Mouse (Mus musculus) Patski (cell line): Measurements from ENCODE around the gene Susd6. TPM values are rescaled to one million over a fixed set of nuclear protein-coding genes. Genes with fewer than 3 reads are reported as not detected.

Source experiments
- ATAC-seq: fragments of 100-300 bp; one replicate; pipeline ENCODE4 v1.8.0; 2021
- CTCF ChIA-PET: fragments of 350-600 bp; sonication (Branson Sonifier 250); formaldehyde crosslinking; loops from one replicate; lab custom pipeline; 2022; ENCODE audit warnings: inconsistent platforms; lab: Charles Lee
- POLR2A ChIA-PET: fragments of 350-600 bp; sonication (Branson Sonifier 250); formaldehyde crosslinking; loops from one replicate; lab custom pipeline; 2022; ENCODE audit warnings: antibody characterized with exemption, inconsistent platforms; lab: Charles Lee
- DNase-seq: peaks from one replicate; pipeline ENCODE4 v3.0.0-alpha.2; 2011; ENCODE audit warnings: low read depth, low spot score
- H3K27me3 ChIP-seq: fragments of 371-371 bp; one replicate; pipeline ENCODE4 v1.5.1; 2021
- CTCF ChIP-seq: fragments of 100-300 bp; IDR thresholded peaks from one replicate; pipeline ENCODE4 v1.5.1; 2021
- in situ Hi-C: fragments of 300-500 bp; cut with MboI; formaldehyde crosslinking; loops from 3 replicates; pipeline ENCODE4 v1.11.1; 2018; ENCODE audit warnings: low pct_unique_long_range_greater_than_20kb, mixed read lengths
- polyA plus RNA-seq: library from polyadenylated mRNA; unstranded; gene quantifications from one replicate; pipeline ENCODE4 v1.2.3, GENCODE M21; 2021

The Susd6 gene
- polyA plus RNA-seq: 86.2 TPM

- ChIA-PET POLR2A (no interaction called here), CTCF (no interaction called here)
- no peak for TF ChIP-seq CTCF
- H3K27me3 ChIP-seq: no peaks in the 10 kb centered on the region
- ATAC-seq (peak; percentile 83), DNase-seq (peak; percentile 58)
- in situ Hi-C loops: no loop called here
These were observed at the start of gene Susd6 for GRCm38 (mm10) chr12:80789849-80790694. Gene Susd6, plus strand, starts transcription at chr12:80790510.

- POLR2A ChIA-PET: no interaction called here
- no peak for TF ChIP-seq CTCF
- DNase-seq (no peak), ATAC-seq (no peak)
- in situ Hi-C loops: no loop called here
- CTCF ChIA-PET: no interaction called here
- H3K27me3 ChIP-seq: no peaks in the 10 kb centered on the region
These were observed 45.7 kb upstream of the Susd6 start for GRCm38 (mm10) chr12:80744614-80745013.

- CTCF ChIA-PET: no interaction called here
- ATAC-seq (no peak), DNase-seq (no peak)
- POLR2A ChIA-PET: no interaction called here
- in situ Hi-C loops: no loop called here
- H3K27me3 ChIP-seq: no peaks in the 10 kb centered on the region
- TF ChIP-seq CTCF: no peak
These were observed 44.1 kb upstream of the Susd6 start for GRCm38 (mm10) chr12:80746031-80746813.

GRCm38 (mm10) chr12:80751556-80751955 is 38.8 kb upstream of the Susd6 start:
- no peaks in the 10 kb centered on the region for H3K27me3 ChIP-seq
- no peak for TF ChIP-seq CTCF
- CTCF ChIA-PET: no interaction called here
- in situ Hi-C loops: loop anchor here (25.0 kb wide), 1 partner anchor 436 kb away; no protein-coding TSS in a partner anchor
- POLR2A ChIA-PET: no interaction called here
- ATAC-seq (no peak), DNase-seq (no peak)

GRCm38 (mm10) chr12:80757751-80758558 is 32.4 kb upstream of the Susd6 start:
- no peak for DNase-seq
- in situ Hi-C loops: loop anchor here (25.0 kb wide), 1 partner anchor 429 kb away; no protein-coding TSS in a partner anchor
- peaks cover 3% of the 10 kb centered on the region for H3K27me3 ChIP-seq
- TF ChIP-seq CTCF: no peak
- ChIA-PET POLR2A (no interaction called here), CTCF (interaction anchor here (1.4 kb wide), 1 partner anchor 137 kb away, joined by 3 read pairs; no protein-coding TSS in a partner anchor)
- ATAC-seq: peak; percentile 26

- CTCF ChIA-PET: interaction anchor here (1.4 kb wide), 1 partner anchor 136 kb away, joined by 3 read pairs; no protein-coding TSS in a partner anchor
- in situ Hi-C loops: loop anchor here (25.0 kb wide), 1 partner anchor 429 kb away; no protein-coding TSS in a partner anchor
- POLR2A ChIA-PET: no interaction called here
- no peak for ATAC-seq
- H3K27me3 ChIP-seq: peaks cover 3% of the 10 kb centered on the region
- TF ChIP-seq CTCF: no peak
- DNase-seq: no peak
These were observed 31.5 kb upstream of the Susd6 start for GRCm38 (mm10) chr12:80758559-80759386.

GRCm38 (mm10) chr12:80759387-80759712 is 31.0 kb upstream of the Susd6 start:
- no peak for TF ChIP-seq CTCF
- CTCF ChIA-PET: interaction anchor here (1.1 to 1.5 kb wide), 3 partner anchors 26 to 136 kb away, joined by 3 to 5 read pairs (median 4); no protein-coding TSS in a partner anchor
- POLR2A ChIA-PET: no interaction called here
- in situ Hi-C loops: loop anchor here (25.0 kb wide), 1 partner anchor 428 kb away; no protein-coding TSS in a partner anchor
- ATAC-seq: no peak
- H3K27me3 ChIP-seq: peaks cover 3% of the 10 kb centered on the region
- DNase-seq: no peak

GRCm38 (mm10) chr12:80759713-80760395 is 30.5 kb upstream of the Susd6 start:
- ChIA-PET POLR2A (no interaction called here), CTCF (interaction anchor here (1.1 to 1.5 kb wide), 5 partner anchors 10 to 135 kb away, joined by 3 to 5 read pairs (median 4); no protein-coding TSS in a partner anchor)
- DNase-seq: no peak
- ATAC-seq: no peak
- in situ Hi-C loops: loop anchor here (5.0 to 25.0 kb wide), 2 partner anchors 33 to 427 kb away; no protein-coding TSS in a partner anchor
- peaks cover 3% of the 10 kb centered on the region for H3K27me3 ChIP-seq
- TF ChIP-seq CTCF: no peak
